Mouse (Mus musculus): ENCODE results near the gene Spon1. TPM values are rescaled to one million over a fixed set of nuclear protein-coding genes. Genes with fewer than 3 reads are reported as not detected.

Gene Spon1
- polyA plus RNA-seq, 1 experiment from 2014 or later, result 35.1 TPM

DNA sequence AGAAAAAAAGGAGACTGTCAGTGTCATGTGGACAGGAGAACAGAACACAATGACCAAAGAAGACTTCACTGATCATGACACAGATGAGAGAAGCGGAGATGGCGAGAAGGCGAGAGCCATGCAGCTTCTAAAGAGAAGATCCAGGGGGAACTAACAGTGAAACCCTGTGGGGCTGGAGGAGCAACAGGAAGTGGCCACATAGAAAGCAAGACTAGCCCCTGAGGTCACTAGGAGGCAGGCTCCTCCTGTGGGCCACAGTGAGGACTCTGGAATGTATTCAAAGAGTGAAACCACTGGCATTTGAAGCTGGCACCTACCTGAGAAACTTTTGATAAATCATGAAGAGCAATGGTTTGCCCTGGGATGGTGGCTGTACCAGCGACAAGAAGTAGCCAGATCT lies 313.5 kb downstream of the Spon1 start:
- no peak for DNase-seq (ENCODE audit: low spot score)

DNA sequence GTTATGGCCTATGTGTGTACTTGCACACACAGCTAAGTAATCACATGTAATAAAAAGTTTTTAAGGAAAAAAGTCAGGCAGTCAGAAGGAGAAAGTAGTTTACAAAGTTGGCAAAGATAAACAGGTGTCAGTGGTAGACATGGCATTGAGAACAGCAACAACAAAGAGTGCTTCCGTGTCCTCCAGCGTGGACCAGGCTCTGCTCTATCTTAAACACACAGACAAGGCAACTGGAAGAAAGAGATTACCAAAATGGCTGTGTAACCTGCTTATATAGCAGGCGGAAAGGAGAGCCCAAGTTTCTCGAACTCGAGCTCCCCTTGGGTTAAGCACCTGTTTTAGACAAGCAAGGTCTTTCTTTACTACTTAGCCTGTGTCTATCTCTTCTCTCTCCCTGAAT lies 314.5 kb downstream of the Spon1 start:
- Histone ChIP-seq H3K27ac (ENCODE audit: low read length) (no peak overlapping the region), H3K4me3 (ENCODE audit: low read depth, low read length) (no peak overlapping the region), H3K4me1 (ENCODE audit: insufficient read depth, low read depth, low read length) (no peaks in the 10 kb centered on the region), H3K36me3 (ENCODE audit: insufficient read depth, low read length) (no peaks in the 10 kb centered on the region), H3K27me3 (replicated peaks; ENCODE audit: insufficient read depth, low read length) (no peaks in the 10 kb centered on the region), H3K9me3 (ENCODE audit: low read length) (no peaks in the 10 kb centered on the region), H3K9ac (replicated peaks; ENCODE audit: low read depth) (no peak overlapping the region), H3K4me2 (replicated peaks; ENCODE audit: low read depth, low read length) (no peak overlapping the region)
- TF ChIP-seq CTCF (IDR thresholded peaks at IDR 0.05) (no peak), EP300 (IDR thresholded peaks at IDR 0.05) (no peak)
- no peak for ATAC-seq
- 91% methylated on average over 5 of the region's 5 CpGs for WGBS
- no peak for DNase-seq (ENCODE audit: low spot score)

More for the DNA sequence above, 313.5 kb downstream of the Spon1 start:
- ATAC-seq, result no peak
- no peak overlapping the region for H3K4me2 ChIP-seq (replicated peaks; ENCODE audit: low read depth, low read length)
- TF ChIP-seq CTCF (IDR thresholded peaks at IDR 0.05) (no peak), EP300 (IDR thresholded peaks at IDR 0.05) (no peak)
- no peaks in the 10 kb centered on the region for H3K27me3 ChIP-seq (replicated peaks; ENCODE audit: insufficient read depth, low read length)
- H3K4me3 ChIP-seq (ENCODE audit: low read depth, low read length), result no peak overlapping the region
- no peak overlapping the region for H3K9ac ChIP-seq (replicated peaks; ENCODE audit: low read depth)
- H3K36me3 ChIP-seq (ENCODE audit: insufficient read depth, low read length), result no peaks in the 10 kb centered on the region
- H3K4me1 ChIP-seq (ENCODE audit: insufficient read depth, low read depth, low read length), result no peaks in the 10 kb centered on the region
- no peak overlapping the region for H3K27ac ChIP-seq (ENCODE audit: low read length)
- H3K9me3 ChIP-seq (ENCODE audit: low read length), result no peaks in the 10 kb centered on the region
- 87% methylated on average over 4 of the region's 4 CpGs for WGBS

DNA sequence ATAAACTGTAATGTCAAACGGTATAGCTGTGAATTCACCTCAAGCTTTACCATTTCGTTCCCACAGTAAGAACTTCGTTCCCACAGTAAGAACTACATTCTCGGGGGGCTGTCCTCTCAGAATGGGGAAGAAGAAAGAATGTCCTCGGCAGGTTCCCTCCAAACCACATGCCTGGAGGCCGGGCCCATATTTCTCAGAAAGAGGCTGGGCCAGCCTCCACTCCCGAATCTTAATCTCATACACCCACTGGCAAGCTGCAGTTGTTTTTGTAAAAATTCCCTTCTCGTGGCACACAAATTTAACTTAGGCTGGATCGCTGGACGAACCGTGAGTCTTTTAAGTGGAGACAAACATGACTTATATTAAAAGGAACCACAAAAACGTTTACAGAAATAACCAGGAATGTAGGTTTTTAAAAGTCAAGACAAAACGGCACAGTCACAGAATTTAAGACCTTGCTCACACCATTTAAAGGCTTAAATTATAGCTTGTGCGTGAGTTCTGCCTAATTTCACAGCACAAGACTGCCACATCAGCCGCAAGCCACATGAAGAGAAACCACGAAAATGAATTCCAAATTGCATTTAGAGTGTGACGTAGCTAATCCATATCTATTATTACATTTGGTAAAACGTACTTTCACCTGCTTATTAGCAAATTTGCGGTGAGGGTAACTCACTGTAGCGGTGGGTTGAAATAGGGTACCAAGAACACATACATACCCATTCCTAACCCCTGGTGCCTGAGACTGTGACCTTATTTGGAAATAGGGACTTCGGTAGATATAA lies 316.0 kb downstream of the Spon1 start:
- H3K27me3 ChIP-seq (replicated peaks; ENCODE audit: insufficient read depth, low read length), result no peaks in the 10 kb centered on the region
- no peaks in the 10 kb centered on the region for H3K9me3 ChIP-seq (ENCODE audit: low read length)
- H3K36me3 ChIP-seq (ENCODE audit: insufficient read depth, low read length), result no peaks in the 10 kb centered on the region
- WGBS, result 82% methylated on average over 21 of the region's 21 CpGs
- DNase-seq (ENCODE audit: low spot score) (no peak), ATAC-seq (no peak)
- no peak overlapping the region for H3K27ac ChIP-seq (ENCODE audit: low read length)
- no peak overlapping the region for H3K9ac ChIP-seq (replicated peaks; ENCODE audit: low read depth)
- no peak overlapping the region for H3K4me2 ChIP-seq (replicated peaks; ENCODE audit: low read depth, low read length)
- H3K4me1 ChIP-seq (ENCODE audit: insufficient read depth, low read depth, low read length), result no peaks in the 10 kb centered on the region; the same call in 1 of the 2 replicates
- no peak for TF ChIP-seq CTCF (IDR thresholded peaks at IDR 0.05)
- no peak for TF ChIP-seq EP300 (IDR thresholded peaks at IDR 0.05)
- no peak overlapping the region for H3K4me3 ChIP-seq (ENCODE audit: low read depth, low read length)

DNA sequence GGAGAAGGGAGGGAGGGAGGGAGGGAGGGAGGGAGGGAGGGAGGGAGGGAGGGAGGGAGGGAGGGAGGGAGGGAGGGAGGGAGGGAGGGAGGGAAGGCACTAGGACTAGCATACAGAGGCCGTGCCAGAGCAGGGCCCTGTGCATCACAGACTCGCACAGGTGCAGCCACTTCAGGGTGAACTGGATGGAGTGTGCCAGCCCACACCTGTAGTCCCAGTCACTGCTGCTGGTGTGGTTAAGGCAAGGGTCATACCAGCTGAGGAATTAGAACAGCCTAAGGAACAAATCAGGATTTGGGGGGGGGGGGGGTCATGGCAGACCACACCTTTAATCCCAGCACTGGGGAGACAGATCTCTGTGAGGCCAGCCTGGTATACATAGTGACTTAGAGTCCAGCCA lies 317.3 kb downstream of the Spon1 start:
- no peak overlapping the region for H3K4me2 ChIP-seq (replicated peaks; ENCODE audit: low read depth, low read length)
- ATAC-seq (no peak), DNase-seq (ENCODE audit: low spot score) (no peak)
- 61% methylated on average over 2 of the region's 2 CpGs for WGBS
- H3K36me3 ChIP-seq (ENCODE audit: insufficient read depth, low read length), result no peaks in the 10 kb centered on the region
- no peaks in the 10 kb centered on the region for H3K9me3 ChIP-seq (ENCODE audit: low read length)
- no peak overlapping the region for H3K9ac ChIP-seq (replicated peaks; ENCODE audit: low read depth)
- TF ChIP-seq CTCF (IDR thresholded peaks at IDR 0.05) (no peak), EP300 (IDR thresholded peaks at IDR 0.05) (no peak)
- peaks cover 4% of the 10 kb centered on the region; the same call in 1 of the 2 replicates for H3K4me1 ChIP-seq (ENCODE audit: insufficient read depth, low read depth, low read length)
- no peak overlapping the region for H3K27ac ChIP-seq (ENCODE audit: low read length)
- no peaks in the 10 kb centered on the region for H3K27me3 ChIP-seq (replicated peaks; ENCODE audit: insufficient read depth, low read length)
- no peak overlapping the region for H3K4me3 ChIP-seq (ENCODE audit: low read depth, low read length)

DNA sequence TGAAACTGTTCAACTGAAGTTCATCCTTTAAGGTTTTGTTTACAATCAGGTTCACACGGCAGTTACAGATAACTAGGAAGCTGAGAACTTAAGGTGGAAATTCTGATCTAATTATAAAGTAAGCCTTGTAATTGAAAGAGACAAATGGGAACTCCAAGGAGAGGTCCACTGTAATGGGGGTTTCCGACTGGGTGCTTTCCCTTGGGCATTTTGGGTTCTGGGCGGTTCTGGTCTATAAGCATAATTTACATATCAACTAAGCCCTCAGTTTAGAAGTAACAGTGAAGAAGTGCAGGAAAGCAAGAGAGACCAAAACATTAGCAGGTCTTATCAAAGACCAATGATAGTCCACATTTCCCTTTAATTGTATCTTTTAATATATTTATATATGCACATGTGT lies 318.0 kb downstream of the Spon1 start:
- no peaks in the 10 kb centered on the region for H3K9me3 ChIP-seq (ENCODE audit: low read length)
- ATAC-seq, result no peak
- no peak for DNase-seq (ENCODE audit: low spot score)
- no peak overlapping the region for H3K9ac ChIP-seq (replicated peaks; ENCODE audit: low read depth)
- TF ChIP-seq CTCF (IDR thresholded peaks at IDR 0.05) (no peak), EP300 (IDR thresholded peaks at IDR 0.05) (no peak)
- no peak overlapping the region for H3K27ac ChIP-seq (ENCODE audit: low read length)
- H3K4me3 ChIP-seq (ENCODE audit: low read depth, low read length), result no peak overlapping the region
- no peak overlapping the region for H3K4me2 ChIP-seq (replicated peaks; ENCODE audit: low read depth, low read length)
- H3K36me3 ChIP-seq (ENCODE audit: insufficient read depth, low read length), result no peaks in the 10 kb centered on the region
- no peaks in the 10 kb centered on the region for H3K27me3 ChIP-seq (replicated peaks; ENCODE audit: insufficient read depth, low read length)
- 73% methylated on average over 3 of the region's 3 CpGs for WGBS
- peaks cover 7% of the 10 kb centered on the region; the same call in 1 of the 2 replicates for H3K4me1 ChIP-seq (ENCODE audit: insufficient read depth, low read depth, low read length)

DNA sequence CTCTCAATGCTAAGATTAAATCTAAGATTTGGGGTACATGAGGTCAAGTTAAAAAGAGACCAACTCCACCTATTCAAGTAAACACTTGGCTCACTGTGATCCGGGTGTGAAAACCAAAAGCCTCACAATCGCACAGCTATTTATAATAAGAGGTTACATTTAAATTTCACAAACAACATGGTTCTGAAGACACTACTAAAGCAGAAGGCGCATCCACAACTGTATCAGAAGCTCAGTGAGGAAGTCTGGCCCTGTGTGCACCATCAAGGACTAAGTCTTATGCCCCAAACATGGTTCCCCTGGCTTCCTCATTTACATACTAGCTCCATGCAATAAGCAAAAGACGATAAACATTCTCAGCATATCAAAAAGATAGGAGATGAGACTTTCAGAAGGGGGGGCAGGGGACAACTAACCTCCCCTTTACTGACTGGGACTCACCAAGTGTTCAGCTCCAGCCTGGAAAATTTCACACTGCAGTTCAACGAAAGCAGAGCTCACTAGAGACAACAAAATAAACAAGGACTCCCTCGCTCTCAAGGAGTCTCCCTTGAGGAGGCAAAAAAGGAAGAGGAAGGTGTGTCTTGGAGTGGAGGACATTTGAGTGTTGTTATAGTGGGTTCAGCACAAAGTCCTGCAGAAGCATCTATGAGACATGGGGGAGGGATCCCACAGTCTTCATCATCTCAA lies 320.4 kb downstream of the Spon1 start:
- Histone ChIP-seq H3K4me2 (replicated peaks; ENCODE audit: low read depth, low read length) (no peak overlapping the region), H3K9ac (replicated peaks; ENCODE audit: low read depth) (no peak overlapping the region), H3K4me1 (ENCODE audit: insufficient read depth, low read depth, low read length) (peaks cover 7% of the 10 kb centered on the region; the same call in 1 of the 2 replicates), H3K4me3 (ENCODE audit: low read depth, low read length) (no peak overlapping the region), H3K9me3 (ENCODE audit: low read length) (no peaks in the 10 kb centered on the region), H3K27me3 (replicated peaks; ENCODE audit: insufficient read depth, low read length) (no peaks in the 10 kb centered on the region), H3K27ac (ENCODE audit: low read length) (no peak overlapping the region), H3K36me3 (ENCODE audit: insufficient read depth, low read length) (no peaks in the 10 kb centered on the region)
- DNase-seq (ENCODE audit: low spot score) (no peak), ATAC-seq (no peak)
- no peak for TF ChIP-seq EP300 (IDR thresholded peaks at IDR 0.05)
- no peak for TF ChIP-seq CTCF (IDR thresholded peaks at IDR 0.05)
- WGBS, result 55% methylated on average over 6 of the region's 6 CpGs
